Mouse (Mus musculus) gastrocnemius, adult 8-10 months (tissue): ENCODE measurements around the gene Capn10. TPM values are rescaled to one million over a fixed set of nuclear protein-coding genes. Genes with fewer than 3 reads are reported as not detected.
A peak's percentile ranks its signal among the peaks of the same experiment; 100 is the strongest.
"Not testable (repeated sequence)": the region's sequence is repeated elsewhere in the genome, so short reads cannot be mapped to it uniquely, and the experiment has no call there.

Experiments used
- DNase-seq, 2 experiments: peaks; one replicate each; pipeline ENCODE4 v3.0.0; 2022; ENCODE audit warnings: low spot score in 2 of 2
- total RNA-seq, 4 experiments: library from RNA; stranded (reverse); gene quantifications; 2 replicates each; pipeline ENCODE4 v1.2.4; 2022

Capn10 gene
- total RNA-seq, 4 experiments from 2014 or later: 4.4 to 6.1 (median 5.0) TPM

GRCm38 (mm10) chr1:92919151-92919550, 15.0 kb upstream of the Capn10 start:
- DNase-seq: no peak

- no peak for DNase-seq
Observed at GRCm38 (mm10) chr1:92919775-92920174, 14.4 kb upstream of the Capn10 start.

- DNase-seq: no peak
Observed at GRCm38 (mm10) chr1:92920474-92921200, 13.5 kb upstream of the Capn10 start.

- DNase-seq: no peak
Observed at GRCm38 (mm10) chr1:92921496-92921895, 12.7 kb upstream of the Capn10 start.

GRCm38 (mm10) chr1:92930171-92930706, 3.9 kb upstream of the Capn10 start:
- DNase-seq: no peak

GRCm38 (mm10) chr1:92933611-92934010, 565 bp upstream of the Capn10 start:
- DNase-seq: no peak

- no peak for DNase-seq
Observed at GRCm38 (mm10) chr1:92935054-92935962, 1.1 kb downstream of the Capn10 start.

GRCm38 (mm10) chr1:92935977-92936376, 1.8 kb downstream of the Capn10 start:
- DNase-seq: no peak

GRCm38 (mm10) chr1:92936467-92936866, 2.3 kb downstream of the Capn10 start:
- DNase-seq: no peak

GRCm38 (mm10) chr1:92937797-92938196, 3.6 kb downstream of the Capn10 start:
- no peak for DNase-seq

GRCm38 (mm10) chr1:92939746-92940145, 5.6 kb downstream of the Capn10 start:
- no peak for DNase-seq

- no peak for DNase-seq
Observed at GRCm38 (mm10) chr1:92943219-92943989, 9.2 kb downstream of the Capn10 start.

- DNase-seq: no peak
Observed at GRCm38 (mm10) chr1:92947966-92948365, 13.8 kb downstream of the Capn10 start.

GRCm38 (mm10) chr1:92949426-92949825, 15.2 kb downstream of the Capn10 start:
- DNase-seq: no peak

- no peak for DNase-seq
Observed at GRCm38 (mm10) chr1:92950607-92951006, 16.4 kb downstream of the Capn10 start, which contains the start of gene Gpr35. Gene Gpr35, plus strand, starts transcription at chr1:92950865.

- no peak for DNase-seq
Observed at GRCm38 (mm10) chr1:92953641-92954040, 19.5 kb downstream of the Capn10 start.

GRCm38 (mm10) chr1:92956571-92957335, 22.6 kb downstream of the Capn10 start:
- DNase-seq: peak; percentile 36 to 47

- DNase-seq: no peak
Observed at GRCm38 (mm10) chr1:92958999-92959398, 24.8 kb downstream of the Capn10 start.

- DNase-seq: not testable (repeated sequence)
Observed at GRCm38 (mm10) chr1:92970791-92971190, 36.6 kb downstream of the Capn10 start.
